26 mouse cellular contexts compared by ENCODE assay signal in genomic region chr13:73684412-73684811, GRCm38 (mm10). TPM values are rescaled to one million over a fixed set of nuclear protein-coding genes. Genes with fewer than 3 reads are reported as not detected.
"Had no signal": no experiment of that assay in that cellular context is flagged by ENCODE, and none has a peak within 500 bp of the region (broad histone marks: within the 10 kb centered on the region; RNA-seq: fewer than 3 reads in every experiment).

No protein-coding gene starts in this region.

- H3K4me3 ChIP-seq: layer of hippocampus, adult 2 months; liver, embryonic 13.5 days; midbrain, embryonic 12.5 days; myocyte; neural tube, embryonic 13.5 days had no signal

- H3K4me1 ChIP-seq: midbrain, embryonic 12.5 days; neural tube, embryonic 13.5 days had no signal

- H3K4me2 ChIP-seq: liver, embryonic 13.5 days; midbrain, embryonic 12.5 days; neural tube, embryonic 13.5 days had no signal

- H3K27me3 ChIP-seq: liver, embryonic 13.5 days; midbrain, embryonic 12.5 days; neural tube, embryonic 13.5 days had no signal

- H3K36me3 ChIP-seq: liver, embryonic 13.5 days; midbrain, embryonic 12.5 days; neural tube, embryonic 13.5 days had no signal

- H3K27ac ChIP-seq: layer of hippocampus, adult 2 months; liver, embryonic 13.5 days; macrophage; midbrain, embryonic 12.5 days; neural tube, embryonic 13.5 days; stomach, postnatal 0 days had no signal

- DNase-seq: kidney, postnatal 14 days; liver, embryonic 13.5 days; retina, postnatal 1 day; thymus, adult 2 months; thymus, postnatal 14 days had no signal

- H3K9me3 ChIP-seq: liver, embryonic 13.5 days; midbrain, embryonic 12.5 days; neural tube, embryonic 13.5 days had no signal

- H3K9ac ChIP-seq: liver, embryonic 13.5 days; midbrain, embryonic 12.5 days; neural tube, embryonic 13.5 days had no signal

- ATAC-seq: intestine, postnatal 0 days; midbrain, embryonic 16.5 days had no signal

RNA-seq across cellular contexts. Expression of gene Slc6a18, which starts 6.6 kb away (rescaled TPM):
- total RNA-seq: layer of hippocampus, adult 2 months; layer of hippocampus, postnatal 25 days; left cerebral cortex, adult 18-20 months; left cerebral cortex, postnatal 10 days; left cerebral cortex, postnatal 36 days; liver, adult 2 months; megakaryocyte, adult 5-6 weeks; monocyte, adult 5-6 weeks; neutrophil, adult 5-6 weeks had no signal
- polyA plus RNA-seq: limb, embryonic 11.5 days; liver, adult 2 months; liver, embryonic 13.5 days; lung, adult 2 months; lung, embryonic 16.5 days; macrophage; midbrain, embryonic 12.5 days; midbrain, embryonic 16.5 days; myocyte; neural tube, embryonic 13.5 days; stomach, embryonic 14.5 days; stomach, postnatal 0 days had no signal

RNA-seq across cellular contexts. Expression of gene Slc6a19, which starts 20.3 kb away (rescaled TPM):
- total RNA-seq: layer of hippocampus, adult 2 months; left cerebral cortex, adult 18-20 months; left cerebral cortex, postnatal 10 days had no signal
- polyA plus RNA-seq: limb, embryonic 11.5 days; limb, embryonic 14.5 days; lung, embryonic 16.5 days; stomach, embryonic 14.5 days had no signal

RNA-seq across cellular contexts. Expression of gene Tert, which starts 57.7 kb away (rescaled TPM):
- polyA plus RNA-seq: macrophage had no signal
